Mouse (Mus musculus) embryonic fibroblast, embryonic 13.5 days (primary cell): ENCODE measurements around the gene Mrpl51.

Source experiments
- CTCF ChIP-seq: IDR thresholded peaks from 2 replicates; pipeline ENCODE4 v1.5.1; 2011; ENCODE audit warnings: mild to moderate bottlenecking, control low read depth, low read length, moderate library complexity, borderline replicate concordance; ENCODE audit not compliant: insufficient read depth
- POLR2A ChIP-seq: IDR thresholded peaks from 2 replicates; pipeline ENCODE4 v1.6.1; 2011; ENCODE audit warnings: low read depth, mild to moderate bottlenecking, control low read depth, low read length, moderate library complexity

- no peak; the same call in 1 of the 2 replicates for TF ChIP-seq POLR2A
- TF ChIP-seq CTCF: no peak
Measured at GRCm38 (mm10) chr6:125191332-125192015, at the start of gene Mrpl51, which contains the start of gene Ncapd2.
